ENCODE assay signal across 1 mouse cellular context in genomic region chr12:86946862-86947574, GRCm38 (mm10).
TF ChIP-seq lines count a peak whose summit lies in the region.

Cipc (plus strand) TSS chr12:86947043.

TF ChIP-seq in CH12.LX, 34 proteins besides CTCF, POLR2A, EP300 and RAD21 (continued from another document):
- peak; percentile 99 for TF ChIP-seq USF1 (IDR thresholded peaks at IDR 0.05; ENCODE audit: low read depth, low read length)
- TF ChIP-seq ZNF384 (IDR thresholded peaks at IDR 0.05; ENCODE audit: low read depth, low read length), result no peak
- peak; percentile 29; the same call in 1 of the 2 replicates for TF ChIP-seq ZMIZ1 (IDR thresholded peaks at IDR 0.05; ENCODE audit: low read depth, low read length)
- peak; percentile 94 for TF ChIP-seq MXI1 (IDR thresholded peaks at IDR 0.05; ENCODE audit: low read depth, low read length)
- peak; percentile 72; the same call in 1 of the 2 replicates for TF ChIP-seq KAT2A (IDR thresholded peaks at IDR 0.05; ENCODE audit: insufficient replicate concordance, low read length)
- peak; percentile 90 for TF ChIP-seq TCF12 (IDR thresholded peaks at IDR 0.05; ENCODE audit: low read depth, low read length)
- peak; percentile 93 for TF ChIP-seq HCFC1 (IDR thresholded peaks at IDR 0.05; ENCODE audit: low read depth, low read length)
- peak; percentile 93 for TF ChIP-seq GABPA (IDR thresholded peaks at IDR 0.05; ENCODE audit: insufficient replicate concordance, low read depth, low read length)
- TF ChIP-seq MYC (IDR thresholded peaks at IDR 0.05; ENCODE audit: low read depth, low read length), result peak; percentile 71
- TF ChIP-seq JUND (conservative IDR thresholded peaks at IDR 0.05; ENCODE audit: low read depth, low read length), result no peak
